Mouse (Mus musculus): ENCODE data around the gene Pard6a. TPM values are rescaled to one million over a fixed set of nuclear protein-coding genes. Genes with fewer than 3 reads are reported as not detected.

Pard6a gene
- polyA plus RNA-seq (2012; rRNA removed) = 18.7 and 20.8 TPM in 2 replicates

DNA sequence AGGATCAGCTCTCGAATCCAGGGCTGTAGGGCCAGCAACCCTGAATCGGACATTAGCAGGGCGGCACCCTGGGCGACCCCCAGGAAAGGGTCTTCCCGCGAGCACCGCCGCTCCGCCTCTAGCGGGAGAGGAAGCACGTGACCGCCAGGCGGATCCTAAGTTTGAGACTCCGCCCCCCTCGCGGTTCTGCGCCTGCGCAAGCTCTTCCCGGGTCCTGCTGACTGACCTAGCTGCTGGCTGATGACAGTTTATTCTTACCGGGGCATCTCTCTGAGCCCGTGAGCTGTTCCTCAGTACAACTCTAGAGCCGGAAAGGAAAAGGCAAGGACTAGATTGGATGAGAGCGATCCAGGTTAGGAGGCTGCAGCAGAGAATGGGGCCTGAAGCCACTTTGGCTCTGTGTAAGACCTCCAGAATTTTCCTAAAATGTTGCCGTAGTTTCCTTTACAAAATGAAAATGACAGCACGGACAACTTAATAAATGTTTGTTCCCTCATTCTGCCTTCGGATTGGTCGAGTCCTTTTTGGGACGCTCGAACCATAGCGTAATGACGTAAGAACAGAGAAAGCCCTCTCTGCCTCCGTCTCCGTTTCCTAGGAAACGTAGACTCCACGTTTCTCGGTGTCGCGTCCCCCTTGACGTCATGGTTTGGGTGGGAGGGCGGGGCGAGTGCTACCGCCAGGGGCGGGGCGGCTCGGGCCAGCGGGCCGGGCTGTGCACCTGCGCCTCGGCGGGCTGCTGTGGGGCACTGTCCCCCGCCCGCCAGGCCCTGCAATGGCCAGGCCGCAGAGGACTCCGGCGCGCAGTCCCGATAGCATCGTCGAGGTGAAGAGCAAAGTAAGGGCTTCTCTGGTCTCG, at the start of gene Pard6a, which contains the start of gene Acd:
Gene Pard6a (plus strand): TSS at position 183 of the 859 bp plus-strand sequence.
Gene Acd (minus strand): TSS at position 137 of the 859 bp plus-strand sequence.
- under 1% methylated on average over 60 of the region's 60 CpGs for WGBS
- peaks cover 4% of the 10 kb centered on the region for H3K4me1 ChIP-seq (ENCODE audit: control insufficient read depth, insufficient read depth, low read length)
- peak; percentile 97 for DNase-seq

DNA sequence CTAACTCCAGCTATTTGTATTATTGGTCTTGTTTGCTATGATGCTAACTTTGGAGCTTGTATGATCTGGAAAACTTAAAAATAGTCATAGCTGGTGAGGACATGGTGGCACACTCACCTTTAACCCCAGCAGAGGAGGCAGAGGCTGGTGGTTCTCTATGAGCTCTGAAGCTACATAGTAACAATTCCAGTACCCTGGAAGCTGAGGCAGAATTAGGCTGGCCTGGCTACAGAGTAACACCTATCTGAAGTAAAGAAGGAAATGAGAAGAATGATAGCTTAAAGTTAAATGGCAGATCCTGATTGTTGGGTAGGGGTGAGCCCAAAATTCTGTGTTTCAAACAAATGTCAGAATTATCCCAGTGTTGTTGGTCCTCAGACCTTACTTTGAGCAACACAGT, 43.3 kb upstream of the Pard6a start:
- no peak overlapping the region for H3K27ac ChIP-seq (ENCODE audit: insufficient read depth, low read depth, low read length)
- DNase-seq = no peak
- H3K36me3 ChIP-seq (ENCODE audit: control insufficient read depth, insufficient read depth, low read length) = no peaks in the 10 kb centered on the region
- no peak for TF ChIP-seq CTCF (conservative IDR thresholded peaks at IDR 0.05; ENCODE audit: insufficient read depth, insufficient read length, low read depth, low read length)
- no peak for TF ChIP-seq POLR2A (IDR thresholded peaks at IDR 0.05; ENCODE audit: low read depth, low read length)
- H3K4me1 ChIP-seq (ENCODE audit: control insufficient read depth, insufficient read depth, low read length) = no peaks in the 10 kb centered on the region
- H3K27me3 ChIP-seq (replicated peaks; ENCODE audit: control insufficient read depth, insufficient read depth, low read length) = no peaks in the 10 kb centered on the region
- no peak overlapping the region for H3K4me3 ChIP-seq (ENCODE audit: insufficient read depth, low read depth, low read length)

More for the DNA sequence above, at the start of gene Pard6a, which contains the start of gene Acd:
- no peaks in the 10 kb centered on the region; the same call in 1 of the 2 replicates for H3K36me3 ChIP-seq (ENCODE audit: control insufficient read depth, insufficient read depth, low read length)
- H3K4me3 ChIP-seq (ENCODE audit: insufficient read depth, low read depth, low read length) = peak within 1 kb of the TSS; percentile 82
- H3K27me3 ChIP-seq (replicated peaks; ENCODE audit: control insufficient read depth, insufficient read depth, low read length) = no peaks in the 10 kb centered on the region
- H3K27ac ChIP-seq (ENCODE audit: insufficient read depth, low read depth, low read length) = peak within 1 kb of the TSS; percentile 93
- no peak for TF ChIP-seq POLR2A (IDR thresholded peaks at IDR 0.05; ENCODE audit: low read depth, low read length)
- TF ChIP-seq CTCF (conservative IDR thresholded peaks at IDR 0.05; ENCODE audit: insufficient read depth, insufficient read length, low read depth, low read length) = no peak

DNA sequence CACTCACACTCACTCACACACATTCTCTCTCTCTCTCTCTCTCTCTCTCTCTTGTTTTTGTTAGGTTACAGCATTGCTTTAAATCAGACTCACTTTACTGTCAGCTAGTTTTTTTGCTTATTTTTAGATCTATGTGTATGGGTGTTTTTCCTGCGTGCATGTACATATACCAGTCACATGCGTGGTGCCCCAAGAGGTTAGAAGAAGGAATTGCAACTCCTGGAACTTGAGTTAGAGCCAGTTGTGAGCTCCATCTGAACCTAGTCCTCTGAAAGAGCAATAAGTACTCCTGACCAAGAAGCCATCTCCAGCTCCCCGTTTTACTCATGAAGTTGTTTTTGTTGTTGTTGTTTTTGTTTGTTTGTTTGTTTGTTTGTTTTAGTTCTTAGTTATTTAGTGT, 39.8 kb upstream of the Pard6a start:
- Histone ChIP-seq H3K36me3 (ENCODE audit: control insufficient read depth, insufficient read depth, low read length) (no peaks in the 10 kb centered on the region; the same call in 1 of the 2 replicates), H3K4me3 (ENCODE audit: insufficient read depth, low read depth, low read length) (no peak overlapping the region), H3K27ac (ENCODE audit: insufficient read depth, low read depth, low read length) (no peak overlapping the region), H3K4me1 (ENCODE audit: control insufficient read depth, insufficient read depth, low read length) (no peaks in the 10 kb centered on the region), H3K27me3 (replicated peaks; ENCODE audit: control insufficient read depth, insufficient read depth, low read length) (no peaks in the 10 kb centered on the region)
- peak; percentile 50 for DNase-seq
- TF ChIP-seq POLR2A (IDR thresholded peaks at IDR 0.05; ENCODE audit: low read depth, low read length) = no peak
- peak; percentile 33; the same call in 1 of the 2 replicates for TF ChIP-seq CTCF (conservative IDR thresholded peaks at IDR 0.05; ENCODE audit: insufficient read depth, insufficient read length, low read depth, low read length)
- WGBS = 58% methylated on average over 3 of the region's 3 CpGs

DNA sequence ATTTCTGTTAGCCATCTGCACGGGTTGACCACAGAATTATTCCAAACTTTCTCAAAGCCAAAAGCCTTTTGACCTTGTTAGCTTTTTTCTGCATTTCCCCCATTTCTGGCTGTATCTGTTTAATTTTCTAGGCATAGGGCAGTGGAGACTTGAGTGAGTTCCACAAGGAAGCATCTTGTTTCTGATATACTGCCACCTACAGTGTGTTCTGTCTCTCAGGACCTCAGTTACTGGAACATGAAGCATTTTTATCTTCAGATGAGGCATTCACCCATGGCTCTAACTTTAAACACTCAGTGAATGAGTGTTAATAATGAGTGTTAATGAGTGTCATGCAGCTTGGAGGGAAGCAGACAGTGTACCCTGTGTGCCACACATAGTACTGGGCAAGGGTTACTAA, 23.1 kb upstream of the Pard6a start:
- TF ChIP-seq CTCF (conservative IDR thresholded peaks at IDR 0.05; ENCODE audit: insufficient read depth, insufficient read length, low read depth, low read length) (no peak), POLR2A (IDR thresholded peaks at IDR 0.05; ENCODE audit: low read depth, low read length) (no peak)
- Histone ChIP-seq H3K27ac (ENCODE audit: insufficient read depth, low read depth, low read length) (no peak overlapping the region), H3K4me3 (ENCODE audit: insufficient read depth, low read depth, low read length) (no peak overlapping the region), H3K27me3 (replicated peaks; ENCODE audit: control insufficient read depth, insufficient read depth, low read length) (no peaks in the 10 kb centered on the region), H3K36me3 (ENCODE audit: control insufficient read depth, insufficient read depth, low read length) (peaks cover 12% of the 10 kb centered on the region), H3K4me1 (ENCODE audit: control insufficient read depth, insufficient read depth, low read length) (no peaks in the 10 kb centered on the region)
- 57% methylated on average over 1 of the region's 1 CpGs for WGBS
- no peak for DNase-seq

DNA sequence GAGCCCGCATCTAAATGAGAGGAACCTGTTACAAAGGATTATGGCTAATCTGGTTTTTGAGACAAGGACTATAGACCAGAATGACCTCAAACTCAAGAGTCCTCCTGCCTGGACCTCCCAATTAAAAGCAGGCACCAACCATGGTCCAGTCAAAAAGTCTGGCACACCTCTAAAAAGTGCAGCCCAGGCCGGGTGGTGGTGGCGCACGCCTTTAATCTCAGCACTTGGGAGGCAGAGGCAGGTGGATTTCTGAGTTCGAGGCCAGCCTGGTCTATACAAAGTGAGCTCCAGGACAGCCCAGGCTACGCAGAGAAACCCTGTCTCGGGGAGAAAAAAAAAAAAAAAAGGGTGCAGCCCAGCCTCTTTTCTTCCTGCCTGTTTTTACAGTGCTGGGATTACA, 15.6 kb upstream of the Pard6a start:
- no peak for DNase-seq
- Histone ChIP-seq H3K36me3 (ENCODE audit: control insufficient read depth, insufficient read depth, low read length) (peaks cover 3% of the 10 kb centered on the region; the same call in 1 of the 2 replicates), H3K4me1 (ENCODE audit: control insufficient read depth, insufficient read depth, low read length) (no peaks in the 10 kb centered on the region), H3K27me3 (replicated peaks; ENCODE audit: control insufficient read depth, insufficient read depth, low read length) (no peaks in the 10 kb centered on the region), H3K27ac (ENCODE audit: insufficient read depth, low read depth, low read length) (no peak overlapping the region), H3K4me3 (ENCODE audit: insufficient read depth, low read depth, low read length) (no peak overlapping the region)
- TF ChIP-seq POLR2A (IDR thresholded peaks at IDR 0.05; ENCODE audit: low read depth, low read length) (no peak), CTCF (conservative IDR thresholded peaks at IDR 0.05; ENCODE audit: insufficient read depth, insufficient read length, low read depth, low read length) (no peak)
- 76% methylated on average over 7 of the region's 7 CpGs for WGBS

DNA sequence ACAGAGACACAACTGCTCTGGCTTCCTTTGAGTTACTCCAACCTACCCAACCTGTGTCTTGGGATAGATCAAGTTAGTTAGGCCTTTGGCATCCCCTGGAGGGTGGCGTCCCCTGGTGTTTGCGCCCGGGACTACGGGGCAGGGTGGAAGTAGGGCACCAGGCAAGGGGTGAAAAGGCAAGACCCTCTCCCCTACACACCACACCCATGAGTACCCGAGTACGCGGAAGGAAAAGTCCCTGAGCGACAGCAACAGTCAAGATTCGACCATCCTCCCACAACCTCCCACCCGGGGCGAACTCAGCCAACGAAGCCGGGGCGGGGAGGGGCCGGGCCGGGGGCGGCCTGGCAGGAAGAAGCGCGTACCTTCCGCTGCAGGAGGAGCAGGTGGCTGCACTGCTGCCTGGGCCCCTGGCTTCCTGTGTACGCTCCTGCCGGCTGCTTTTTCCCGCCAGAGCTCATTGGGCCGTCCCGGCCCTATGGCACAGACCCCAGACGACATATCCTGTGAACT, 15.1 kb upstream of the Pard6a start, which contains the start of gene Carmil2:
Gene Carmil2 (plus strand): TSS at position 479 of the 513 bp plus-strand sequence.
- no peak for TF ChIP-seq POLR2A (IDR thresholded peaks at IDR 0.05; ENCODE audit: low read depth, low read length)
- peak; percentile 79 for TF ChIP-seq CTCF (conservative IDR thresholded peaks at IDR 0.05; ENCODE audit: insufficient read depth, insufficient read length, low read depth, low read length)
- peak; percentile 56 for DNase-seq
- Histone ChIP-seq H3K4me1 (ENCODE audit: control insufficient read depth, insufficient read depth, low read length) (no peaks in the 10 kb centered on the region), H3K4me3 (ENCODE audit: insufficient read depth, low read depth, low read length) (no peak within 1 kb of the TSS), H3K27me3 (replicated peaks; ENCODE audit: control insufficient read depth, insufficient read depth, low read length) (no peaks in the 10 kb centered on the region), H3K27ac (ENCODE audit: insufficient read depth, low read depth, low read length) (no peak within 1 kb of the TSS), H3K36me3 (ENCODE audit: control insufficient read depth, insufficient read depth, low read length) (no peaks in the 10 kb centered on the region)
- WGBS = 10% methylated on average over 25 of the region's 26 CpGs

DNA sequence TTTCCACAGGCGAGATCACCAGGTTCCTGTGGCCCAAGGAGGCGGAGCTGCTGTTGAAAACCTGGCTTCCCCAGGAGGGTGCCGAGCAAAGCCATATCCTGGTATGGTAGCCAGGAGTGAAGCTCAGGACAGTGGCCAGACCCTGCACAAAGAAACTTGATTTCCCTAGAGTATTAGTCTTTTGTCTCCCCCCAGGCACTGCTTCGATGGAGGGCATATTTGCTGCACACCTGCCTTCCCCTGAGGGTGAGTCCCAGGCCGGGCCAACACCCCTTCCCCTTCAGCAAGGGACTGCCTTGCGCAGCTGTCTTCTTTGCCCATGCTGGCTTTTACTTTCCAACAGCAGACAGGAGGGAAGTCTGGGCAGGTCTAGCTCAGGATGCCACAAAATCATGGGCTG, 14.4 kb upstream of the Pard6a start:
- no peak overlapping the region for H3K4me3 ChIP-seq (ENCODE audit: insufficient read depth, low read depth, low read length)

More for the DNA sequence above, 14.4 kb upstream of the Pard6a start:
- H3K27ac ChIP-seq (ENCODE audit: insufficient read depth, low read depth, low read length) = no peak overlapping the region
- no peak for DNase-seq
- WGBS = 64% methylated on average over 6 of the region's 6 CpGs
- no peaks in the 10 kb centered on the region for H3K4me1 ChIP-seq (ENCODE audit: control insufficient read depth, insufficient read depth, low read length)
- H3K36me3 ChIP-seq (ENCODE audit: control insufficient read depth, insufficient read depth, low read length) = no peaks in the 10 kb centered on the region
- no peaks in the 10 kb centered on the region for H3K27me3 ChIP-seq (replicated peaks; ENCODE audit: control insufficient read depth, insufficient read depth, low read length)
- TF ChIP-seq CTCF (conservative IDR thresholded peaks at IDR 0.05; ENCODE audit: insufficient read depth, insufficient read length, low read depth, low read length) (no peak), POLR2A (IDR thresholded peaks at IDR 0.05; ENCODE audit: low read depth, low read length) (no peak)
